In the genomic region with DNA sequence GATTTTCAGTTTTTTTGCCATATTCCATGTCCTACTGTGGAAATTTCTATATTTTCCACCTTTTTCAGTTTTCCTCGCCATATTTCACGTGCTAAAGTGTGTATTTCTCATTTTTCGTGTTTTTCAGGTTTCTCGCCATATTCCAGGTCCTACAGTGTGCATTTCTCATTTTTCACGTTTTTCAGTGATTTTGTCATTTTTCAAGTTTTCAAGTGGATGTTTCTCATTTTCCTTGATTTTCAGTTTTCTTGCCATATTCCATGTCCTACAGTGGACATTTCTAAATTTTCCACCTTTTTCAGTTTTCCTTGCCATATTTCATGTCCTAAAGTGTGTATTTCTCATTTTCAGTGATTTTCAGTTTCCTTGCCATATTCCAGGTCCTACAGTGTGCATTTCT, we compare ENCODE assay signal across 9 mouse cellular contexts. TPM values are rescaled to one million over a fixed set of nuclear protein-coding genes. Genes with fewer than 3 reads are reported as not detected.
"Had no signal": no experiment of that assay in that cellular context is flagged by ENCODE, and none has a peak within 500 bp of the region (broad histone marks: within the 10 kb centered on the region; RNA-seq: fewer than 3 reads in every experiment).

No protein-coding gene starts in this region.

RNA-seq across cellular contexts. Expression of a gene that starts 0.9 kb away (rescaled TPM):
- total RNA-seq: left cerebral cortex, postnatal 25 days; left cerebral cortex, postnatal 36 days; liver, adult 2 months; megakaryocyte progenitor cell, adult 5-6 weeks; midbrain, postnatal 0 days had no signal

RNA-seq across cellular contexts. Expression of a gene that starts 2.8 kb away (rescaled TPM):
- total RNA-seq: midbrain, postnatal 0 days had no signal

RNA-seq across cellular contexts. Expression of a gene that starts 8.3 kb away (rescaled TPM):
- total RNA-seq: left cerebral cortex, postnatal 10 days; left cerebral cortex, postnatal 14 days; left cerebral cortex, postnatal 25 days; left cerebral cortex, postnatal 36 days; left cerebral cortex, postnatal 4 days; liver, adult 2 months; megakaryocyte progenitor cell, adult 5-6 weeks; megakaryocyte, adult 5-6 weeks; midbrain, postnatal 0 days had no signal

RNA-seq across cellular contexts. Expression of a gene that starts 8.9 kb away (rescaled TPM):
- total RNA-seq: left cerebral cortex, postnatal 10 days; left cerebral cortex, postnatal 25 days had no signal

RNA-seq across cellular contexts. Expression of a gene that starts 10.5 kb away (rescaled TPM):
- total RNA-seq: left cerebral cortex, postnatal 10 days; left cerebral cortex, postnatal 14 days; left cerebral cortex, postnatal 25 days; left cerebral cortex, postnatal 36 days; left cerebral cortex, postnatal 4 days; liver, adult 2 months; megakaryocyte progenitor cell, adult 5-6 weeks; megakaryocyte, adult 5-6 weeks; midbrain, postnatal 0 days had no signal
